Mouse (Mus musculus): ENCODE measurements around the gene Txn2. TPM values are rescaled to one million over a fixed set of nuclear protein-coding genes. Genes with fewer than 3 reads are reported as not detected.

Gene Txn2
- polyA plus RNA-seq, 1 experiment from 2014 or later, result 284 TPM

DNA sequence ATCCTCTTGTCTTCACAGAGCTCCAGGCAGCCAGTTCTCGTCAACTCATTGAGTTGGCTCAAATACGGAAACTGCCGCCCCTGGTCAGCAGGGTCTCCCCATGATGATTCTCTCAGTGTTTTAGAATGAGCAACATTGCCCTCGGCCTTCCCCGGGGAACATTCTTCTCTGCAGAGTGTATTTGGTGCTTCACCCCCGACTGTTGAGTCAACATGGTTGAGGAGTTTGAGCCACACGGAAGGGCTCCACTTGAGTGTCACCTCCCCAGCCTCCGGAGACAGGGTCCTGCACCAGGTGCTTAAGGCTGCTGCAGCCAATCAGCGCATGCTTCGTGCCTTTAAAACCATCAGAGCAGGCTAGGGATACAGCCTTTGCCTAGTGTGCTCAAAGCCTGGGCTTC, 35.5 kb downstream of the Txn2 start:
- Histone ChIP-seq H3K9ac (ENCODE audit: low read depth, low read length) (no peak overlapping the region), H3K4me2 (no peak overlapping the region), H3K4me1 (ENCODE audit: control insufficient read depth, insufficient read depth, low read length) (peaks cover 2% of the 10 kb centered on the region), H3K9me3 (replicated peaks; ENCODE audit: control insufficient read depth, low read length) (no peaks in the 10 kb centered on the region), H3K27ac (ENCODE audit: low read depth, low read length) (no peak overlapping the region), H3K36me3 (ENCODE audit: control insufficient read depth, insufficient read depth, low read length) (no peaks in the 10 kb centered on the region), H3K4me3 (ENCODE audit: low read depth, low read length) (no peak overlapping the region), H3K27me3 (ENCODE audit: control insufficient read depth, insufficient read depth, low read length) (no peaks in the 10 kb centered on the region)
- no peak; the same call in 1 of the 2 replicates for ATAC-seq (replicated peaks; ENCODE audit: insufficient number of reproducible peaks, low FRiP score, low TSS enrichment)
- WGBS (ENCODE audit: insufficient replicate concordance), result 51% methylated on average over 10 of the region's 10 CpGs

GRCm38 (mm10) chr15:77892420-77892819, 36.4 kb downstream of the Txn2 start:
- Histone ChIP-seq H3K4me3 (ENCODE audit: low read depth, low read length) (no peak overlapping the region), H3K36me3 (ENCODE audit: control insufficient read depth, insufficient read depth, low read length) (no peaks in the 10 kb centered on the region), H3K4me1 (ENCODE audit: control insufficient read depth, insufficient read depth, low read length) (peaks cover 2% of the 10 kb centered on the region), H3K9me3 (replicated peaks; ENCODE audit: control insufficient read depth, low read length) (no peaks in the 10 kb centered on the region), H3K27me3 (ENCODE audit: control insufficient read depth, insufficient read depth, low read length) (no peaks in the 10 kb centered on the region), H3K4me2 (no peak overlapping the region), H3K9ac (ENCODE audit: low read depth, low read length) (no peak overlapping the region), H3K27ac (ENCODE audit: low read depth, low read length) (no peak overlapping the region)
- WGBS (ENCODE audit: insufficient replicate concordance), result 84% methylated on average over 10 of the region's 10 CpGs
- no peak for ATAC-seq (replicated peaks; ENCODE audit: insufficient number of reproducible peaks, low FRiP score, low TSS enrichment)

DNA sequence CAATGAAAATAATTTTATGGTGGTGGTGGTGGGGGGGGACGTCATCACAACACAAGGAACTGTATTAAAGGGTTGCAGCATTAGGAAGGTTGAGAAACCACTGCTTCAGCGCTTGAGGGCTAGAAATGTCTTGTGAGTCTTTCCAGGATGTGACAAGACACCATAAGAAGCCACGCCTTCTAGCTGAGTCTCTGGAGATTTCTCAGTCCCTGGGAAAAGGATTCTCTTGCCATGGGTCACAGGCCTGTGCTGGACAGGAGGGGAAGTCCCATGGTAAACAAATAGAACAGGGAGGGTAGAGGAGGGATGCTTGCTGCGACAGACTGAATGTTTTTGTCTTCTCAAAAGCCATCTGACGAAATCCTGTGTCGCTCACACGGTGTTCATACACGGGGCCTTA, 37.0 kb downstream of the Txn2 start:
- H3K27ac ChIP-seq (ENCODE audit: low read depth, low read length), result no peak overlapping the region
- no peak overlapping the region for H3K9ac ChIP-seq (ENCODE audit: low read depth, low read length)
- peaks cover 7% of the 10 kb centered on the region for H3K4me1 ChIP-seq (ENCODE audit: control insufficient read depth, insufficient read depth, low read length)
- H3K27me3 ChIP-seq (ENCODE audit: control insufficient read depth, insufficient read depth, low read length), result no peaks in the 10 kb centered on the region
- H3K4me2 ChIP-seq, result no peak overlapping the region
- no peaks in the 10 kb centered on the region for H3K9me3 ChIP-seq (replicated peaks; ENCODE audit: control insufficient read depth, low read length)
- no peaks in the 10 kb centered on the region for H3K36me3 ChIP-seq (ENCODE audit: control insufficient read depth, insufficient read depth, low read length)
- no peak overlapping the region for H3K4me3 ChIP-seq (ENCODE audit: low read depth, low read length)
- 75% methylated on average over 8 of the region's 8 CpGs for WGBS (ENCODE audit: insufficient replicate concordance)
- ATAC-seq (replicated peaks; ENCODE audit: insufficient number of reproducible peaks, low FRiP score, low TSS enrichment), result no peak

DNA sequence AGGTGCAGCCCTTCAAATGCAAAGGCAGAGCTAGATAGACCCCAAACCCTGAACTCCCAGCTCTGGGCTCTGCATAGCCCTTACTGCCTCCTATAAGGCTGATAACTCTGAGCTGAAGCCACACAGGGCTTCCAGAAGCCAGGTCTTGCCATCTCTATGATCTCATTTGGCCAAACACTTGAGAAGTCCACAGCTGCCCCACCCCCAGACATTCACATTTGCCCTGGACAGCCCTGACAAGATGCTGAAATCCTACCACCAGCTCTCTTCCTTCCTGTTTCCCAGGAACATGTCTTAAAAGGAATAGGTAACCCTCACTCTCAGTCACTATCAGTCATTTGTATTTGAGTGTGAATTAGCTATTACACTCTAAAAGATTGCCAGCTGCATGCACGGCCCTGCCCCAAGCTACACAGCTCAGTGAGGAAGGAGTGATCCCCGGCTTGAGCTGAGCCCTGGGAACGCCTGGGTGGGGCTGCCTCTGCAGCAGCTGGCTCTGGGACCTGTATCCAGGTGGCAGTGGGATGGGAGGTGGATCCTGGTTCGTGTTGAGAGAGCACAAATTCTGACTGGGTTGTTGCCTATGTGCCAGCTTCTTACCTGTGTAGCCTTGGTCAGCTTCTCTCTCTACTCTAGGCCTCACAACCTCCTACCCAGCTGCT, 38.9 kb downstream of the Txn2 start:
- Histone ChIP-seq H3K36me3 (ENCODE audit: control insufficient read depth, insufficient read depth, low read length) (no peaks in the 10 kb centered on the region), H3K9ac (ENCODE audit: low read depth, low read length) (no peak overlapping the region), H3K4me3 (ENCODE audit: low read depth, low read length) (no peak overlapping the region), H3K4me1 (ENCODE audit: control insufficient read depth, insufficient read depth, low read length) (peaks cover 7% of the 10 kb centered on the region), H3K4me2 (no peak overlapping the region), H3K27ac (ENCODE audit: low read depth, low read length) (no peak overlapping the region), H3K27me3 (ENCODE audit: control insufficient read depth, insufficient read depth, low read length) (no peaks in the 10 kb centered on the region), H3K9me3 (replicated peaks; ENCODE audit: control insufficient read depth, low read length) (no peaks in the 10 kb centered on the region)
- no peak for ATAC-seq (replicated peaks; ENCODE audit: insufficient number of reproducible peaks, low FRiP score, low TSS enrichment)
- 49% methylated on average over 4 of the region's 4 CpGs for WGBS (ENCODE audit: insufficient replicate concordance)

DNA sequence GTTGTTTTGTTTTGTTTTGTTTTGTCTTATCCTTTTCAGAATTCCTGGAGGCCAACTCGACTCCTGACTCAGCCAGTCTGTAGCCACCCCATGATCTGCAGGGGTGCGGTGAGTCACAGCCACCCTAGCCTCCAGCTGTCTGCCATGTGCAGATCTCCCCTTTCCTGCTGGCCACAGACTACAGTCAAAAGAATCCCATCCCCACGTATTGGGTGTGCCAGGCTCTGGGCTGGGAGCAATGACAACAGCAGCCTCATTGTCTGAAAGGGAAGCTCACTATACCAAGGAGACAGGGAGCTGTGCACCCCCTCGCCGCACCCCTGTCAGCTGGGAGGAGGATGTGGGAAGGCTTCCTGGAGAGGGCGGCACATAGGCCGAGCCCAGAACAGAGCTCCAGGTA, 40.5 kb downstream of the Txn2 start:
- H3K9ac ChIP-seq (ENCODE audit: low read depth, low read length), result no peak overlapping the region
- H3K27ac ChIP-seq (ENCODE audit: low read depth, low read length), result no peak overlapping the region
- H3K36me3 ChIP-seq (ENCODE audit: control insufficient read depth, insufficient read depth, low read length), result no peaks in the 10 kb centered on the region
- H3K4me3 ChIP-seq (ENCODE audit: low read depth, low read length), result no peak overlapping the region
- no peaks in the 10 kb centered on the region for H3K27me3 ChIP-seq (ENCODE audit: control insufficient read depth, insufficient read depth, low read length)
- H3K9me3 ChIP-seq (replicated peaks; ENCODE audit: control insufficient read depth, low read length), result no peaks in the 10 kb centered on the region
- no peak for ATAC-seq (replicated peaks; ENCODE audit: insufficient number of reproducible peaks, low FRiP score, low TSS enrichment)
- 52% methylated on average over 7 of the region's 7 CpGs for WGBS (ENCODE audit: insufficient replicate concordance)
- H3K4me1 ChIP-seq (ENCODE audit: control insufficient read depth, insufficient read depth, low read length), result peaks cover 10% of the 10 kb centered on the region
- H3K4me2 ChIP-seq, result no peak overlapping the region

DNA sequence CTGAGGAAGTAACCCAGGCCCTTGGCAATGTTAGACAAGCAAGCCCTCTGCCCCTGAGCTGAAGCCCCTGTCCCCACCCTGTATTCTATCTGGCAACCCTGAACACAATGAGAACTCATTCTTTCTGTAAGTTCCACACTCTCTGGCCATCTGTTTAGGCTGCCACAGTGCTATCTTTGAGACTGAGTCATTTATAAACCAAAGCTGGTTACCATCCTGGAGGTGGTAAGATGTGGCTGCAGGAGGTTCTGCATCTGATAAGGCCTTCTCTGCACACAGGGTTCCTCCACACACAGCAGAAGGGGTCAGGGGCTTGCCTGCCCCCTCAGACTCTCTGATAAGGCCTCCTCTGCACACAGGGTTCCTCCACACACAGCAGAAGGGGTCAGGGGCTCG, 41.7 kb downstream of the Txn2 start:
- Histone ChIP-seq H3K9me3 (replicated peaks; ENCODE audit: control insufficient read depth, low read length) (no peaks in the 10 kb centered on the region), H3K27me3 (ENCODE audit: control insufficient read depth, insufficient read depth, low read length) (no peaks in the 10 kb centered on the region), H3K36me3 (ENCODE audit: control insufficient read depth, insufficient read depth, low read length) (no peaks in the 10 kb centered on the region), H3K4me3 (ENCODE audit: low read depth, low read length) (no peak overlapping the region), H3K9ac (ENCODE audit: low read depth, low read length) (no peak overlapping the region), H3K4me2 (no peak overlapping the region), H3K27ac (ENCODE audit: low read depth, low read length) (no peak overlapping the region), H3K4me1 (ENCODE audit: control insufficient read depth, insufficient read depth, low read length) (peaks cover 21% of the 10 kb centered on the region)
- no peak for ATAC-seq (replicated peaks; ENCODE audit: insufficient number of reproducible peaks, low FRiP score, low TSS enrichment)
- 26% methylated on average over 1 of the region's 1 CpGs for WGBS (ENCODE audit: insufficient replicate concordance)

DNA sequence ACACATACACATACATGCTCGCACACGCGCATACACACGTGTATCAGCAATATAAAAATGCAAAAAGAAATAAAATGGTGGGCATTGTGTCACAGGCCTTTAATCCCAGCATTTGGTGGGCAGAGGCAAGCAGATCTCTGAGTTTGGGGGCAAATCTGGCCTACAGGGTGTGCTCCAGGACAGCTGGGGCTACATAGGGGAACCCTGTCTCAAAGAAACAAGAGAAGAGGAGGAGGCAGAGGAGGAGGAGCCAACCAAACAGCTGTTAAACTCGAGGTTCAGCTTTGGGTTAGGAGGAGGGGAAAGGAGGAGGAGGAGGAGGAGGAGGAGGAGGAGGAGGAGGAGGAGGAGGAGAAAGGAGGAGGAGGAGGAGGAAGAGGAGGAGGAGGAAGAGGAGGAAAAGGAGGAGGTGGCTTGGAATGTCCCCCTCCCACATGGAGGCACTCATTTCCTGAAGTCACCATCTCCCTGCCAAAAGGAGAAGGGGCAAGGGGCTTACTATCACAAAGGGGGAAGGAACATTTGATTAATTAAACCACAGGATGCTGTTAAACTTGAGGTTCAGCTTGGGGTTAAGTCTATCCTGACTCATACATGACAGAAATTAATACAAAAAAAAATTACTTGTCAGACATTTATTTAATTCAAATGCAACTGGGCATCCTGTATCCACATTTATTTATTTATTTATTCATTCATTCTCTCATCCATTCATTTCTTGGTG, 42.3 kb downstream of the Txn2 start:
- H3K4me2 ChIP-seq, result no peak overlapping the region
- no peak overlapping the region for H3K27ac ChIP-seq (ENCODE audit: low read depth, low read length)
- no peaks in the 10 kb centered on the region for H3K27me3 ChIP-seq (ENCODE audit: control insufficient read depth, insufficient read depth, low read length)
- H3K9me3 ChIP-seq (replicated peaks; ENCODE audit: control insufficient read depth, low read length), result no peaks in the 10 kb centered on the region
- no peak for ATAC-seq (replicated peaks; ENCODE audit: insufficient number of reproducible peaks, low FRiP score, low TSS enrichment)
- WGBS (ENCODE audit: insufficient replicate concordance), result 92% methylated on average over 4 of the region's 5 CpGs
- H3K4me1 ChIP-seq (ENCODE audit: control insufficient read depth, insufficient read depth, low read length), result peaks cover 24% of the 10 kb centered on the region
- no peak overlapping the region for H3K4me3 ChIP-seq (ENCODE audit: low read depth, low read length)
- no peaks in the 10 kb centered on the region for H3K36me3 ChIP-seq (ENCODE audit: control insufficient read depth, insufficient read depth, low read length)
- no peak overlapping the region for H3K9ac ChIP-seq (ENCODE audit: low read depth, low read length)

GRCm38 (mm10) chr15:77885945-77886344, 42.9 kb downstream of the Txn2 start:
- H3K9ac ChIP-seq (ENCODE audit: low read depth, low read length), result no peak overlapping the region
- ATAC-seq (replicated peaks; ENCODE audit: insufficient number of reproducible peaks, low FRiP score, low TSS enrichment), result no peak
- H3K4me3 ChIP-seq (ENCODE audit: low read depth, low read length), result no peak overlapping the region
- H3K4me1 ChIP-seq (ENCODE audit: control insufficient read depth, insufficient read depth, low read length), result peaks cover 24% of the 10 kb centered on the region
- H3K4me2 ChIP-seq, result no peak overlapping the region
- no peaks in the 10 kb centered on the region for H3K36me3 ChIP-seq (ENCODE audit: control insufficient read depth, insufficient read depth, low read length)
- WGBS (ENCODE audit: insufficient replicate concordance), result 72% methylated on average over 4 of the region's 4 CpGs
- H3K9me3 ChIP-seq (replicated peaks; ENCODE audit: control insufficient read depth, low read length), result no peaks in the 10 kb centered on the region
- H3K27ac ChIP-seq (ENCODE audit: low read depth, low read length), result no peak overlapping the region
- H3K27me3 ChIP-seq (ENCODE audit: control insufficient read depth, insufficient read depth, low read length), result no peaks in the 10 kb centered on the region

GRCm38 (mm10) chr15:77885159-77885558, 43.6 kb downstream of the Txn2 start:
- Histone ChIP-seq H3K9me3 (replicated peaks; ENCODE audit: control insufficient read depth, low read length) (no peaks in the 10 kb centered on the region), H3K27me3 (ENCODE audit: control insufficient read depth, insufficient read depth, low read length) (no peaks in the 10 kb centered on the region), H3K36me3 (ENCODE audit: control insufficient read depth, insufficient read depth, low read length) (no peaks in the 10 kb centered on the region), H3K27ac (ENCODE audit: low read depth, low read length) (no peak overlapping the region), H3K4me2 (no peak overlapping the region), H3K9ac (ENCODE audit: low read depth, low read length) (no peak overlapping the region), H3K4me3 (ENCODE audit: low read depth, low read length) (no peak overlapping the region), H3K4me1 (ENCODE audit: control insufficient read depth, insufficient read depth, low read length) (peaks cover 24% of the 10 kb centered on the region)
- WGBS (ENCODE audit: insufficient replicate concordance), result 81% methylated on average over 6 of the region's 6 CpGs
- no peak for ATAC-seq (replicated peaks; ENCODE audit: insufficient number of reproducible peaks, low FRiP score, low TSS enrichment)

All from heart, embryonic 11.5 days (tissue).